Mouse (Mus musculus): Measurements from ENCODE around the gene Trnau1ap. TPM values are rescaled to one million over a fixed set of nuclear protein-coding genes. Genes with fewer than 3 reads are reported as not detected.

Trnau1ap gene
- polyA plus RNA-seq, 1 experiment from 2014 or later = 71.9 TPM

DNA sequence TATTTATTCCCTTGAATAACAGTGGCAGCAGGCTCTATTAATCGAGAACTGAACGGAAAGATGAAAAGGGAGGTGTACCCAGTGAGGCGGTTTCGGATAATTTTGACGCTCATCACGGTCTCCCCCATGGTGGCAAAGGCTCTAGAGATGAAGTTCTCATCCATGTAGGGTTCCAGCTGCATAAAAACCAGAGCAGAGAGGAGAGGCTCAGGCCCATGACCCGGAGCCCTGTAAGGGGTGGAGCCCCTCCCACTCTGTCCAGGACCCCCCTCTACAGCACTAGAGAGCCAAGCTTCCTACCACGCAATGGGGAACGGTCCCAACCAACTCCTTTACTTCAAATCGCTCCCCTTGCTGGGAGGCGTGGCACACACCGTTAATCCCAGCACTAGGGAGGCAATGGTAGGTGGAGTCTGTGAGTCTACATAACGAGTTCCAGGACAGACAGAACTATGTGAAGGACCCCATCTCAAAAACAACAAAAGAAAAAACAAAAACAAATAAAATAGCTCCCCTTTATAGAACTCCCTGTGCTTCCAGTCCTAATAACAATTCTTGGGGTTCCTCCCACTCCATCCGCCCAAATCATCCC is 851 bp downstream of the Trnau1ap start:
- H3K36me3 ChIP-seq (ENCODE audit: control insufficient read depth, insufficient read depth, low read length) = peaks cover 5% of the 10 kb centered on the region
- peak overlapping the region; percentile 81 for H3K4me3 ChIP-seq (ENCODE audit: low read depth, low read length)
- no peak for ATAC-seq (ENCODE audit: low read depth)
- H3K9me3 ChIP-seq (ENCODE audit: control insufficient read depth, low read length) = no peaks in the 10 kb centered on the region
- peak overlapping the region; percentile 93 for H3K9ac ChIP-seq (replicated peaks; ENCODE audit: low read depth, low read length)
- peaks cover 10% of the 10 kb centered on the region for H3K4me1 ChIP-seq (ENCODE audit: control insufficient read depth, insufficient read depth, low read length)
- WGBS = 52% methylated on average over 14 of the region's 14 CpGs
- H3K4me2 ChIP-seq (ENCODE audit: low read depth, low read length) = peak overlapping the region; percentile 59
- no peak overlapping the region for H3K27ac ChIP-seq (ENCODE audit: low read depth, low read length)
- H3K27me3 ChIP-seq (ENCODE audit: control insufficient read depth, insufficient read depth, low read length) = no peaks in the 10 kb centered on the region

DNA sequence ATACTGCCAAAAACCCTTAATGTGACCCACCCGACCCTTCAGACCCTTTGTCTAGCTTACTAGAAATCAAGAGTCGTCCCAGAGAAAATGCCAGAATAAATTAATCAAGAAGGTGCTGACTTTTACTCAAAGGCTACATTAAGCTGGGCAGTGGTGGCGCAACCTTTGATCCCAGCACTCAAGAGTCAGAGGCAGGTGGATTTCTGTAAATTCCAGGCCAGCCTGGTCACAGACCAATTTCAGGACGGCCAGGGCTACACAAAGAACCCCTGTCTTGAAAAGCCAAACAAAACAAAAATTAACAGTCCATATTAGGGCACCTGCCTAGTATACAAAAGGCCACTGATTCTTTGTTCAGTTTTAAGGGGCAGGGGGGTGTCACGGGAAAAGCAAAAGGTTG is 2.9 kb downstream of the Trnau1ap start:
- Histone ChIP-seq H3K4me2 (ENCODE audit: low read depth, low read length) (no peak overlapping the region), H3K27me3 (ENCODE audit: control insufficient read depth, insufficient read depth, low read length) (no peaks in the 10 kb centered on the region), H3K27ac (ENCODE audit: low read depth, low read length) (no peak overlapping the region), H3K4me3 (ENCODE audit: low read depth, low read length) (no peak overlapping the region), H3K9me3 (ENCODE audit: control insufficient read depth, low read length) (no peaks in the 10 kb centered on the region), H3K36me3 (ENCODE audit: control insufficient read depth, insufficient read depth, low read length) (peaks cover 17% of the 10 kb centered on the region), H3K9ac (replicated peaks; ENCODE audit: low read depth, low read length) (no peak overlapping the region), H3K4me1 (ENCODE audit: control insufficient read depth, insufficient read depth, low read length) (peaks cover 10% of the 10 kb centered on the region)
- WGBS = 77% methylated on average over 5 of the region's 5 CpGs
- no peak for ATAC-seq (ENCODE audit: low read depth)

DNA sequence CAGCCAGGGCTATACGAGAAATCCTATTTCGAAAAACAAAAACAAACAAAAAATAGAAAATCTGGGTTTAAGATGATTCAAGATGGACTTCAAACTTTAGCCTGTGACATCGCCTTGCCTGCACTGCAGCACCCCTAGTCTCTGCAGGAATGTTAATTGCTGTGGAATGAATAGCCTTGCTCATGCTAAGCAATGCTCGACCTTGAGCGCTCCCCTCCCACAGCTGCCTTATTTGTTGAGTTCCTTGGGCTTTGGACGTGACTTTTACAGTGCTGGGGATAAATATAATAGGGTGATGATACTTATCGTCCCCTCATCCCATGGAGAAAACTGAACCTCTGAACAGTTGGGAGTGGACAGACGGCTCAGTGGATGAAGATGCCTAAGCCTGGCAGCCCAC is 13.6 kb downstream of the Trnau1ap start:
- WGBS = 85% methylated on average over 8 of the region's 8 CpGs

DNA sequence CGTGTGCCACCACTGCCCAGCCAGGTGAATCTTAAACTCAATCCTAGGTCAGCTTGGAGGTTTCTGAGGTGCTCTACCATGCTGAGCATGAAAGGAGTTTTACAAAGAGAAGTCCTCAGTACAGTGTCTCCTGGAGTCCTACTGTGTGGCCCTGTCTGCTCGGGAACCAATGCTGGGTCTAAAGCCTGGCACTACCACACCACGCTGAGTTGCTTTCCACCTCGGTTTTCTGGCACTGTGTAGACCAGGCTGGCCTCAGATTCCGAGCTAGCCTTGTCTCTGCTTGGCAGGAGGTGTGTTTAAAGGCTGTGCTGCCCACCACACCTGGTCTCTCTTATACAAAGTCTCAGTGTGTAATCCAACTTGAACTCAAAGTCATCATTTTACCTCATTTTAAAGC is 16.7 kb downstream of the Trnau1ap start:
- Histone ChIP-seq H3K4me1 (ENCODE audit: control insufficient read depth, insufficient read depth, low read length) (peaks cover 9% of the 10 kb centered on the region), H3K4me2 (ENCODE audit: low read depth, low read length) (no peak overlapping the region), H3K27me3 (ENCODE audit: control insufficient read depth, insufficient read depth, low read length) (no peaks in the 10 kb centered on the region), H3K4me3 (ENCODE audit: low read depth, low read length) (no peak overlapping the region), H3K27ac (ENCODE audit: low read depth, low read length) (no peak overlapping the region), H3K9ac (replicated peaks; ENCODE audit: low read depth, low read length) (no peak overlapping the region), H3K9me3 (ENCODE audit: control insufficient read depth, low read length) (no peaks in the 10 kb centered on the region), H3K36me3 (ENCODE audit: control insufficient read depth, insufficient read depth, low read length) (peaks cover 50% of the 10 kb centered on the region; the same call in 1 of the 2 replicates)
- no peak for ATAC-seq (ENCODE audit: low read depth)
- WGBS = 89% methylated on average over 5 of the region's 5 CpGs

More for the DNA sequence above, 13.6 kb downstream of the Trnau1ap start:
- no peak overlapping the region for H3K27ac ChIP-seq (ENCODE audit: low read depth, low read length)
- H3K9ac ChIP-seq (replicated peaks; ENCODE audit: low read depth, low read length) = no peak overlapping the region
- no peak overlapping the region for H3K4me2 ChIP-seq (ENCODE audit: low read depth, low read length)
- peaks cover 53% of the 10 kb centered on the region; the same call in 1 of the 2 replicates for H3K36me3 ChIP-seq (ENCODE audit: control insufficient read depth, insufficient read depth, low read length)
- no peak overlapping the region for H3K4me3 ChIP-seq (ENCODE audit: low read depth, low read length)
- no peaks in the 10 kb centered on the region; the same call in 1 of the 2 replicates for H3K4me1 ChIP-seq (ENCODE audit: control insufficient read depth, insufficient read depth, low read length)
- no peaks in the 10 kb centered on the region for H3K9me3 ChIP-seq (ENCODE audit: control insufficient read depth, low read length)
- ATAC-seq (ENCODE audit: low read depth) = no peak
- no peaks in the 10 kb centered on the region for H3K27me3 ChIP-seq (ENCODE audit: control insufficient read depth, insufficient read depth, low read length)

DNA sequence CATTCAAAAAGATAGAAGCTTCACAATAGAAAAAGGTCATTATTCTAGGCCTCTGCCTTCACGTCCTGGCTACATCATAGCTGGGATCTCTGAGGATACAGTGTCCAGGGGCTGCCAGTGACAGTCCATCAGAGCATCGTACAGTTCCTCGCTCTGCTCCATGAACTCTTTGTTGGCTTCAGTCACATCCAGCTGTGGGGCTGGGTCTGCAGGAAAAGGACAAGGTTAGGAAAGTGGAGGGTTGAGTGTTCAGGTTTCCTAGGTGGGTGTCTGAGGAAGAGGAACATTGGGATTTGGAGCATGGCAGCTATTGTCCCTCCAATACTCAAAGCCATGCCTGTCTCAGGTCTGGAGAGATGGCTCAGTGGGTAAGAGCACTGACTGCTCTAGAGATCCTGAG is 17.5 kb downstream of the Trnau1ap start:
- WGBS = 55% methylated on average over 3 of the region's 3 CpGs
- ATAC-seq (ENCODE audit: low read depth) = no peak
- peaks cover 9% of the 10 kb centered on the region for H3K4me1 ChIP-seq (ENCODE audit: control insufficient read depth, insufficient read depth, low read length)
- H3K9ac ChIP-seq (replicated peaks; ENCODE audit: low read depth, low read length) = no peak overlapping the region
- no peak overlapping the region for H3K27ac ChIP-seq (ENCODE audit: low read depth, low read length)
- H3K9me3 ChIP-seq (ENCODE audit: control insufficient read depth, low read length) = no peaks in the 10 kb centered on the region
- no peaks in the 10 kb centered on the region for H3K27me3 ChIP-seq (ENCODE audit: control insufficient read depth, insufficient read depth, low read length)
- H3K36me3 ChIP-seq (ENCODE audit: control insufficient read depth, insufficient read depth, low read length) = peaks cover 44% of the 10 kb centered on the region; the same call in 1 of the 2 replicates
- H3K4me3 ChIP-seq (ENCODE audit: low read depth, low read length) = no peak overlapping the region
- no peak overlapping the region for H3K4me2 ChIP-seq (ENCODE audit: low read depth, low read length)

DNA sequence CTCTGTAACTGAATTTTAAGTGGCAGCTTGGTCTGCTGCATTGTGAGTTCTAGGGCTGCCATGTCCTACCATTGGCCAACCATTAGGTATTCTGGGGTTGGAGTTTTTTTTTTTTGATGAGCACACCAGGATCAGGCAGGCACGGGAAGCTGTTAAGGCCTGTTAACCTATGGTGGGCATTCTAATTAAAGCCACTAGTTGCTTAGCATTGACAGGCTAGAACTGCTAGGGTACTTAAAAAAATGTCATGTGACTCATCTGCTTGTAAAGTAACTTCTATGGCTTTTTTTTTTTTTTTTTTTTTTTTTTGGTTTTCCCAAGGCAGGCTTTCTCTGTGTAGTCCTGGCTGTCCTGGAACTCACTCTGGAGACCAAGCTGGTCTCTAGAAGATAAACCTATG is 18.1 kb downstream of the Trnau1ap start:
- no peaks in the 10 kb centered on the region for H3K9me3 ChIP-seq (ENCODE audit: control insufficient read depth, low read length)
- peaks cover 9% of the 10 kb centered on the region for H3K4me1 ChIP-seq (ENCODE audit: control insufficient read depth, insufficient read depth, low read length)
- H3K27me3 ChIP-seq (ENCODE audit: control insufficient read depth, insufficient read depth, low read length) = no peaks in the 10 kb centered on the region
- H3K9ac ChIP-seq (replicated peaks; ENCODE audit: low read depth, low read length) = no peak overlapping the region
- no peak for ATAC-seq (ENCODE audit: low read depth)
- no peak overlapping the region for H3K27ac ChIP-seq (ENCODE audit: low read depth, low read length)
- 22% methylated on average over 1 of the region's 1 CpGs for WGBS
- H3K36me3 ChIP-seq (ENCODE audit: control insufficient read depth, insufficient read depth, low read length) = peaks cover 38% of the 10 kb centered on the region; the same call in 1 of the 2 replicates
- H3K4me3 ChIP-seq (ENCODE audit: low read depth, low read length) = no peak overlapping the region
- no peak overlapping the region for H3K4me2 ChIP-seq (ENCODE audit: low read depth, low read length)

DNA sequence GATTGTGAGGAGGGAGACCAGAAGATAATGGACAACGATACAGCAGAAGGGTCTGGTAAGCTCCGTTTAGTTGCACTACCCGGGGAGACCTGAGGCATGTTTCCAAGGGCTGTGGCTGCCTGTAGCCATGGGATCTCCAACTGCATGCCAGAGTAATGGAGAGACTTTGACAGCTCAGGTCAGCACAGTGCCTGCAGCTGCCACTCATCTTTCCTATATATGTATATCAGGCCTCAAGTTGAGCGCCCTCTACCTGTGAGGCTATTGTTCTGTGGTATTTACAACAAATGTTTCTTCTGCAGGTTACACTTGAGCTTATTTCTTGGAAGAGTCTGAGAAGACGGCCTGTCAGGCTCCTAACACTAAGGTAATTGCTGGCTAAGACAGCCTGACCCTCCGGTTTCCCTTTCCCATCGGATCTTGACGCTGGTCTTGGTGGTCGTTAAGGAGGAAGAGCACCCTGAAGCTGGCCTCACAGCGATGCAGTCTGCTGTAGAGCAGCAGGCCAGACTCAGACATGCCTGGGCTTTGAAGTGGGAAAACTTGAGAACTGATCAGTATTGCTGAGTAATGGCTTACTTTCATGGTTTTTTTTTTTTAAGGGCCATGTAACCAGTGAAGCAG is 19.4 kb downstream of the Trnau1ap start:
- 27% methylated on average over 10 of the region's 10 CpGs for WGBS

DNA sequence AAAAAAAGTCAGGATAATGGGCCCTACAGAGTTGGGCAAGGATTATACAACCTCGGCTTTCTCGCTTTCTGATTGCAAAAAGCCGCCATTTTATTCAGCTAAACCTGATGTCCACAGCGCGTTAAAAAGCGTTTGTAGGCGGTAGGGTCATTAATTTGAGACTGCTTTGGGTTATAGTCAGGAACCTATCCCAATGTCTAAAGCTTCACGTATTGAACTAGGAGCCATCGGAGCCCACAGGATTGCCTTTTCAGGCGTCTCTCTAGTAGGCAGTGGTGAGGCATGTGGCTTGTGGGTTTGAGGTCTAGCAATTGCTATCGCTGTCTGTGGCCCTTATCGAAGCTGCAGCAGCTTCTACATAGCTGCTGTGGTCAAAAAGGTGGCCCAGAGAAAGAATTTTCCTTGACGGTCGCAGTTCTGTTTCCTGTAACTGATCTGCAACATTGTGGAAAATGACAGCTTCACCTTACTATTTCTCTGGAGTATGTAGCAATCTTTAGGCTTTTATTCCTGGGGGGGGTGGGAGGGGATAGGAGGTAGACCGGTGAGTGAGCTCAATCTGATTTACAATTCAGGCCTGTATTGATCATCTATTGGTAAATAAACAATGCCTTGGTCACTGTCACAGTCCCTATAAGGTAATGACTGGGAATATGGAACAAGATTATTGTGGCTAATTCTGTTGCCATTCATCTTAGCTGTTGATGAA is 20.0 kb downstream of the Trnau1ap start:
- Histone ChIP-seq H3K27ac (ENCODE audit: low read depth, low read length) (peak overlapping the region; percentile 95), H3K9me3 (ENCODE audit: control insufficient read depth, low read length) (no peaks in the 10 kb centered on the region), H3K9ac (replicated peaks; ENCODE audit: low read depth, low read length) (peak overlapping the region; percentile 98), H3K4me2 (ENCODE audit: low read depth, low read length) (peak overlapping the region; percentile 72), H3K4me3 (ENCODE audit: low read depth, low read length) (peak overlapping the region; percentile 71), H3K36me3 (ENCODE audit: control insufficient read depth, insufficient read depth, low read length) (peaks cover 37% of the 10 kb centered on the region; the same call in 1 of the 2 replicates), H3K27me3 (ENCODE audit: control insufficient read depth, insufficient read depth, low read length) (no peaks in the 10 kb centered on the region), H3K4me1 (ENCODE audit: control insufficient read depth, insufficient read depth, low read length) (peaks cover 9% of the 10 kb centered on the region)
- WGBS = under 1% methylated on average over 15 of the region's 15 CpGs
- ATAC-seq (ENCODE audit: low read depth) = 0 out of 2 replicates have a peak, but pooled peaks have one; percentile 10

More for the DNA sequence above, 19.4 kb downstream of the Trnau1ap start:
- Histone ChIP-seq H3K4me3 (ENCODE audit: low read depth, low read length) (peak overlapping the region; percentile 71), H3K9ac (replicated peaks; ENCODE audit: low read depth, low read length) (peak overlapping the region; percentile 98), H3K27ac (ENCODE audit: low read depth, low read length) (peak overlapping the region; percentile 95; the same call in 1 of the 2 replicates), H3K9me3 (ENCODE audit: control insufficient read depth, low read length) (no peaks in the 10 kb centered on the region), H3K4me2 (ENCODE audit: low read depth, low read length) (peak overlapping the region; percentile 72), H3K27me3 (ENCODE audit: control insufficient read depth, insufficient read depth, low read length) (no peaks in the 10 kb centered on the region), H3K4me1 (ENCODE audit: control insufficient read depth, insufficient read depth, low read length) (peaks cover 9% of the 10 kb centered on the region), H3K36me3 (ENCODE audit: control insufficient read depth, insufficient read depth, low read length) (peaks cover 37% of the 10 kb centered on the region; the same call in 1 of the 2 replicates)
- ATAC-seq (ENCODE audit: low read depth) = 0 out of 2 replicates have a peak, but pooled peaks have one; percentile 14
